Mouse (Mus musculus) thymus, postnatal 4 days (tissue): Measurements from ENCODE around the gene Taok3.
A peak's percentile ranks its signal among the peaks of the same experiment; 100 is the strongest.

Experiments
- DNase-seq: peaks from one replicate; pipeline ENCODE4 v3.0.0; 2021

Gene Taok3

GRCm38 (mm10) chr5:117147187-117148095, 27.5 kb downstream of the Taok3 start:
- no peak for DNase-seq

GRCm38 (mm10) chr5:117149054-117149942, 29.4 kb downstream of the Taok3 start:
- no peak for DNase-seq

- no peak for DNase-seq
Observed at GRCm38 (mm10) chr5:117150068-117150467, 30.1 kb downstream of the Taok3 start.

GRCm38 (mm10) chr5:117152944-117153343, 33.0 kb downstream of the Taok3 start:
- no peak for DNase-seq

- DNase-seq, result no peak
Observed at GRCm38 (mm10) chr5:117153527-117154091, 33.7 kb downstream of the Taok3 start.

- no peak for DNase-seq
Observed at GRCm38 (mm10) chr5:117158335-117159018, 38.5 kb downstream of the Taok3 start.

- DNase-seq, result no peak
Observed at GRCm38 (mm10) chr5:117159326-117159725, 39.4 kb downstream of the Taok3 start.

- DNase-seq, result no peak
Observed at GRCm38 (mm10) chr5:117159805-117160291, 39.9 kb downstream of the Taok3 start.

- no peak for DNase-seq
Observed at GRCm38 (mm10) chr5:117160499-117160898, 40.6 kb downstream of the Taok3 start.

- no peak for DNase-seq
Observed at GRCm38 (mm10) chr5:117163790-117164189, 43.9 kb downstream of the Taok3 start.

- no peak for DNase-seq
Observed at GRCm38 (mm10) chr5:117164516-117164915, 44.6 kb downstream of the Taok3 start.

- DNase-seq, result no peak
Observed at GRCm38 (mm10) chr5:117164923-117165322, 45.0 kb downstream of the Taok3 start.

GRCm38 (mm10) chr5:117165946-117166345, 46.0 kb downstream of the Taok3 start:
- no peak for DNase-seq

GRCm38 (mm10) chr5:117166811-117167365, 47.0 kb downstream of the Taok3 start:
- DNase-seq, result no peak

GRCm38 (mm10) chr5:117168351-117169100, 48.6 kb downstream of the Taok3 start:
- DNase-seq, result no peak

GRCm38 (mm10) chr5:117174057-117174456, 54.1 kb downstream of the Taok3 start:
- DNase-seq, result no peak

- no peak for DNase-seq
Observed at GRCm38 (mm10) chr5:117175896-117176295, 56.0 kb downstream of the Taok3 start.

GRCm38 (mm10) chr5:117178079-117178478, 58.1 kb downstream of the Taok3 start:
- no peak for DNase-seq

- DNase-seq, result peak; percentile 30
Observed at GRCm38 (mm10) chr5:117178486-117178885, 58.6 kb downstream of the Taok3 start.

- no peak for DNase-seq
Observed at GRCm38 (mm10) chr5:117181921-117182320, 62.0 kb downstream of the Taok3 start.

GRCm38 (mm10) chr5:117182411-117182810, 62.5 kb downstream of the Taok3 start:
- no peak for DNase-seq
